Mouse (Mus musculus) layer of hippocampus, adult 2 months (tissue): ENCODE data around the gene 2210418O10Rik. TPM values are rescaled to one million over a fixed set of nuclear protein-coding genes. Genes with fewer than 3 reads are reported as not detected.
"Not testable (repeated sequence)": the region's sequence is repeated elsewhere in the genome, so short reads cannot be mapped to it uniquely, and the experiment has no call there.

Experiments used
- DNase-seq, 2 experiments: peaks; one replicate each; pipeline ENCODE4 v3.0.0; 2022; ENCODE audit warnings: low spot score in 2 of 2
- H3K27ac ChIP-seq: fragments of 200-600 bp; 2 replicates; pipeline ENCODE4 v1.8.1; 2022
- H3K4me3 ChIP-seq: fragments of 200-600 bp; 2 replicates; pipeline ENCODE4 v1.8.1; 2022; ENCODE audit warnings: mild to moderate bottlenecking
- long read RNA-seq, 2 experiments: library from polyadenylated mRNA; stranded (forward); transcript quantifications; one replicate each; pipeline ENCODE4 v2.0.0; 2021; ENCODE audit warnings: borderline mapping rate in 2 of 2
- total RNA-seq, 2 experiments: library from RNA; stranded (reverse); gene quantifications; 2 replicates each; pipeline ENCODE4 v1.2.3; 2021

2210418O10Rik gene
- total RNA-seq, result 1 to 10 TPM; 3.5 to 6.3 TPM
- long read RNA-seq, experiment 1, partial matches to known transcripts, result 1 of 3 reads
- long read RNA-seq, experiment 1, other reads (novel, unspliced or antisense), result 1 of 3 reads
- long read RNA-seq, experiment 2, partial matches to known transcripts, result 5 of 7 reads
- long read RNA-seq, experiment 2, other reads (novel, unspliced or antisense), result 0 of 7 reads

- DNase-seq, H3K27ac ChIP-seq, H3K4me3 ChIP-seq: not testable (repeated sequence)
These were observed at the start of gene 2210418O10Rik for GRCm38 (mm10) chr2:176226269-176226668. Gene 2210418O10Rik (plus strand): TSS chr2:176226569.

GRCm38 (mm10) chr2:176248519-176248918 is 22.1 kb downstream of the 2210418O10Rik start:
- H3K4me3 ChIP-seq, DNase-seq, H3K27ac ChIP-seq: not testable (repeated sequence)

Other genes with a start within 250 kb of the 2210418O10Rik start
- 1 to 10 TPM in 1 of 2 experiments, under 1 TPM in 1; 0.20 to 5.7 TPM for gene Gm2004, start 76.7 kb upstream of the 2210418O10Rik start, total RNA-seq
- gene Gm11009, start 92.9 kb downstream of the 2210418O10Rik start, total RNA-seq, result not detected
- 10 to 100 TPM; 11.6 to 19.9 TPM for gene Gm14435, start 197.0 kb downstream of the 2210418O10Rik start, total RNA-seq